Mouse (Mus musculus) kidney, adult 9 months (tissue): Measurements from ENCODE around the gene Glra3.
A peak's percentile ranks its signal among the peaks of the same experiment; 100 is the strongest.

Experiments used
- DNase-seq: peaks from one replicate; pipeline ENCODE4 v3.0.0; 2022

Gene Glra3

DNA sequence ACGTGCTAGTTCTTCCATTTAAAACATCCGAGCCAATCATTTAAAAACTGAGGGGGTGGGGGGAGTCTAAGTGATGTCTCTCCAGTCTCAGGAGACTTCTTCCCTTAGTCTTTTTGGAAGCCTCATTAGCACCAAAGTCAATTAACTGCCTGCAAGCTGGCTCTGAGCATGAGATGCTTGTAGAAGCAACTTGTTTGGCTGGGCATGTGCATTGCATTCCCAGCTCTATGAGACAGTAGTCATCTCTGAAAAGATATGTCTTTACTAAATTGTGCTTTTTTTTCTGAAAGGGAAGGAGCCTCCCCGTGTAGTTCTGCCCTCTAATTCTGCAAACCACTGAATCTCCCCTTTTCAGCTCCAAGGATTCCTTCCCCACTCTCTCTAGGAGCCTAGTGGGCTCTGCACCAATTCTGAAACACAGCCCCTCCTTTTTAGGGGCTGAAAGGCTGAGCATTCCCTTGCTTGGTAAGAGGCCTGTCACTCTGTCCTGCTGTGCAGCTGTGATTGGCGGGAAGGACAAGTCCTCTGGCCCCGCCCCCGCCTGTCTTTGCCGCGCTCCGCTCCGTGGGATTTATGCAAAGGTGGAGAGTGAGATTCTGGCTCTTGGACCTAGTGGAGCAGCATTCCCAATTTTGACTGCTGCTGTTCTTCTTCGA is at the start of gene Glra3:
Glra3 (plus strand) TSS at position 591 of the 656 bp plus-strand sequence.
- no peak for DNase-seq

DNA sequence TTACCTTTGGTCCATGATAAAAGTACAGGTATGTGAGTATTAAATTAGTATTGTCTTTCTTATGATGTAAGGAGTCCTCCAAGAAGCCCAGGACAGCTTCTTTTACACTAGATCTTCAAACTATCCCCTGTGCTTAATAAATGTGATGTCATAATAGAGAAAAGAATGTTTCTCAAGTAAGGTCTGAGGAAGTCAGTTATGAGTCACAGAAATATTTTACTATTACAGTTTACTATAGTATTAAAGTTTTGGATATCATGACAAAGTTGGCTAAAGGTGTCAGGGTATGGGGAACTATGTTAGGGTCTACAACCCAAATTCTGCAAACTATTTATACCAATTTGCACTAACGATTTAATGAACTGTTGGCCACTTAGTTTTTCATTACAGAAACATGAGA is 33.4 kb upstream of the Glra3 start, which contains the start of gene Adam29:
Adam29 (minus strand) TSS at position 101 of the 400 bp plus-strand sequence.
- DNase-seq = no peak

GRCm38 (mm10) chr8:55940526-55940880 is 243 bp downstream of the Glra3 start:
- peak; percentile 6 for DNase-seq

GRCm38 (mm10) chr8:55964759-55965320 is 24.6 kb downstream of the Glra3 start:
- DNase-seq = no peak

DNA sequence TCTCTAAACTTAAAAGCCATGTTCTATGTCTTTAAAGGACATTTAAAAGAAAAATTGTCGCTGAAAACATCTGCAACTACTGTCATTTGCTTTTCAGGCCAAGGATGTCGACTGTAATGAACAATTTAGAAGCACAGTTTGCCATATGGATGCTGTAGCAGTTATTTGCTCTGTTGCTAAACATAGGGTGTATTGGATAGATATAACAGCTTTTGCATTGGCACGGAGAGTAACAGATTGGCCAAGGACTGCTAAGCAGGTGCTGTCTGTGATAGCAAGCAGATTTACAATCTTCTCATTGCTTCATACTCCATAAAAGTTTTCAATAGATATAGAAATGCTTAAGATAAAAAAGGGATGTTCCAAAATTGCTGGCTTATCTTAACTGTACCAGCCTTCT is 57.6 kb downstream of the Glra3 start:
- DNase-seq = no peak

- DNase-seq = no peak
These were observed 114.1 kb downstream of the Glra3 start for GRCm38 (mm10) chr8:56054324-56054723.

DNA sequence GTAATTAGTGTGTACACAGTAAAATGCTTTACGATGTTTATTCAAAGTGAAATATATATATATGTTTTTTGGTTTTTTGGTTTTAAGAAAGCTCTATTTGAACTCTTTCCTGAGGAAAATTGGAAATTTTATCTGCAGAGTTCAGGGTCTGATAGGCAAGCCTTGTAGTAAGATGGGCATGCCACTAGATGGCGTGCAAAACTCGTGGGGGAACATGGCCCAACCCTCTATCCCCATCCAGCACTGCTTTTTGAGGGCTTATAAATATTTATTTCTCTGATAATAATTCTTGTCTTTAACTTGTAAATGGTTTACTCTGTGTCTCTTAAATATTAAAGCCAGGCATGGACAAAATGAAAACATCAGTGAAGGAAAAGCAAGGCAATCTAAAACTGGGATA is 122.8 kb downstream of the Glra3 start:
- DNase-seq = peak; percentile 36

- DNase-seq = no peak
These were observed 130.4 kb downstream of the Glra3 start for GRCm38 (mm10) chr8:56070486-56071254.

DNA sequence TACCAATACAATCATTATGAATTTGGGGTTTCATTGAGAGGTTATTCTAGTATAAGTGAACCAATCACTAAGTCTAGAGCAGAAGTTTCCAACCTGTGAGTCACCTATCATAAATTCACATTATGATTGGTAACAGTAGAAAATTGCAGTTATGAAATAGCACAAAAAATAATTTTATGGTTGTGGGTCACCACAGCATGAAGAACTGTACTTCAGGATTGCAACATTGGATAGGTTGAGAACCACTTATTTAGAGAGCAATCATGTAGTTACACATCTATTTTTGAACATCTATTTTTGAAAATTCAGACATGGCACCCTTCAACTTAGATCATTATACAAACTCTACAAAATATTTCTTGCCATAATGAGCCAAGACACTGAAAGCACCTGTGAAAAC is 143.4 kb downstream of the Glra3 start:
- no peak for DNase-seq

DNA sequence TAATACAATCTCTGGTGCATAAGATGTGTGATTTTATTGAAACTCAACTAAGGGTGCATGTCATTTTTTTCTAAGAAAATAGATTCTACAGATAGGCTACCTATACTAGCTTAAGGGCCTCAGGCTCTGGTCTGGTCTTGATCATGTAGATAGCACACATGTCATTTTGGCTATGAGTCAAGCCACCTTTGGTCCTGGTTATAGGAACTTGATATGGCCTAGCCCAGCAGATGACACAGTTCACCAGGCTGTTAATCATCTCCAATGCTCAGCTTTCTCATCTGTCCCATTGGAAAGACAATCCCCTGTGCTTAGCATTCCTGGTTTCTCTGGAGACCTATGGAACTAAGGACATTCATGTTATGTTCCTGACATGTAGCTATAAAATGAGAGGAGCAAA is 154.1 kb downstream of the Glra3 start:
- DNase-seq = peak; percentile 62

DNA sequence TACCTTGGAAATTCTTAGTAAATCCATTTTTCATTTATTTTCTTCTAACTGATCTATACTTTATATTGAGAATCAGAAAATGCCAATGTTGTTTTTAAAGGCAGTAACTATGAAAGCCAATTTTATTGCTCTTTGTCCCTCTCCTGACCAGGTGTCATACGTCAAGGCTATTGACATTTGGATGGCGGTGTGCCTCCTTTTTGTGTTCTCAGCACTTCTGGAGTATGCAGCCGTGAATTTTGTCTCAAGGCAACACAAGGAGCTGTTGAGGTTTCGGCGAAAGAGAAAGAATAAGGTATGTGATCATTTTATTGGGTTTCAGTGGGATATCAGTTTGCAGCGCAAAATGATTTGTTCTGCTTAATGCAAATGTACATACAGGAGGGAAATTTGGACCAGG is 170.0 kb downstream of the Glra3 start:
- DNase-seq = no peak

GRCm38 (mm10) chr8:56129357-56129756 is 189.1 kb downstream of the Glra3 start:
- no peak for DNase-seq

DNA sequence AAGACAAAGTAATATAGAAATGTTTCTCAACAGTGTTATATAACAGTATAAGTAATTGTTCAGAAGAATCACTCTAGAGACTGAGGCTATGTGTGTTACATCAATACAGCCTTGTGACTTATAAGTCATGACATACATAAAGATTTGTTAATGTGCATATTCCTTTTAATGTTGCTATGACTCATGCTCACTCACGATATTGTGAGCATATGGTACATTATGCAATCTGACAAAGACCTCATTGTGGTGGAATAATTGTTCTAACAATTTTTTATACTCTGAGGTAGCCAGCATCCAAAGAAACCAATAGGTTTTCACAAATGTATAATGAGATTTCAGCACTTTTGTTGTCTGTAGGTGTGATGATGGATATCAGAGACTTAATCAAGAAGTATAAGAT is 210.4 kb downstream of the Glra3 start:
- DNase-seq = no peak

DNA sequence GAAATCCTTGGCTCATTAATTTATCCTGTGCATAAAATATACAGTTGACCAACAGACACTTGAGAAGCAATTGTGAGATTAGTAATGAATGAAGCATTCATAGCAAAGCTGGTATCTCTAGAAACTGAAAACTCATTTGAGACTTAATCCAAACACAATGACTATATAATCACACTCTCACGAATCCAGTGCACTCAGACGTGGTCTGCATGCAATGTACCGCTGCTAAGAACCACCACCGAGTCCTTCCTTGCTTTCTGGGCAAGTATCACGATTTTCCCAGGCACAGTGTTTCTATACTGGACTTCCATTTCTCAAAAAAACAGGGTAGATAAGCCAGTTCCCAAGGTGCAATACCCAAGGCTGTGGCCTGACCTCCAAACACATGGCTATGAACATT is 211.3 kb downstream of the Glra3 start:
- DNase-seq = no peak

- DNase-seq = no peak
These were observed 218.7 kb downstream of the Glra3 start for GRCm38 (mm10) chr8:56158966-56159365.
